Mouse (Mus musculus) megakaryocyte-erythroid progenitor cell, adult 5-6 weeks (primary cell): ENCODE measurements around the gene Fam207a. TPM values are rescaled to one million over a fixed set of nuclear protein-coding genes. Genes with fewer than 3 reads are reported as not detected.
A peak's percentile ranks its signal among the peaks of the same experiment; 100 is the strongest.

Experiments
- ATAC-seq: replicated peaks from 2 replicates; pipeline ENCODE4 v1.8.0; 2016; ENCODE audit warnings: mild to moderate bottlenecking, inconsistent platforms; ENCODE audit not compliant: severe bottlenecking, poor library complexity, low FRiP score, low TSS enrichment
- total RNA-seq, 2 experiments: library from RNA; stranded (forward) in 1 of 2; stranded (reverse) in 1 of 2; fragments of 200-1000, 215-1000 nt in 1 of 2; fragments of >200 nt in 1 of 2; fragmentation: Nextera tagmentation in 1 of 2; gene quantifications; 2 replicates each; pipeline ENCODE4 v1.2.3; 2014 to 2017

Fam207a gene
- total RNA-seq, 2 experiments from 2014 or later = 19.8 to 28.5 TPM

DNA sequence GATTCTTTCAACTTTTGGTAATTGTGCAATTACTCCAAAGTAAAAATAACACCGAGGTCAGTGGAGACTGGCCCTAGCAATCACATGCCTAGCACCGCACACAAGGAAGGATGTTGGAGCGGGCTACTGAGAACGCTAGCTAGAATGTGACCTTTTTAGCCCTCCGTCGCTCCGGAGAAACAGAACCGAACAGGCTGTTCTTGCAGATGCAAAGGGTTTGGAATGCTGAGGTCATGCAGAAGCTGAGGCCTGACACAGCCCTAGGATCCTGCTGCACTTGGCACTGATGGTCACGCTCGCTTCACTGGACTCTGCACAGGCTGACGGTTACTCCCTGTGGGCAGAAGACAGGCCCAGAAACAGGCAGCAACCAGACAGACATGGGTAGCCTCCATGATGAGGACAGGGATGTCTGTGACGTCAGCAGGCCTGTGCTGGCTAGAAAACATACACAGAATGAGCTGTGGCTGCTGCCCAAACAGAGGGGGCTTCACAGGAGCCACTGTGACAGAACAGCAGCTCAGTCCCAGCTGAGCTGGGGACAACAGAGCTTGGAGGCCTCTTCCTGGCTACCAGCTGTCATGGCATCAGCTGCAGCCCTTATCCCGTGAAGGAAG is 8.5 kb downstream of the Fam207a start:
- ATAC-seq = no peak

DNA sequence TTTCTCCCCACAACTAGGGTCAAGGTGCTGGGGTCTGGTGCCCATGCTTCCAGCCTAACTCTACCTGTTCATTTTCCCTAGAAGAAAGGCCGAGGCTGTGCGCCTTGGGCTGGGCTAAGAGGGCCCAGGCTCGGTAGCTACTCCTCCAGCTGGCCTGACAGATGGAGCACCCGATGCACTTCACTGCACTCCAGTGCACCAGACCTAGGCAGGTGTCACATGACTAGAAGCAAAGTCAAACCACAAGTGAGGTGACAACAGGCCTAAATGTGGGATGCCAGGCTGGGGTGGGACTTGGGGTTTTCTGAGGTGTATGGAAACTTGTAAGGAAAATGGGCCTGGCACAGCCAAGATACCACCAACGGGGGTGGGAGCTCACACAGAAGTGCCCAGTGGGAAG is 9.1 kb downstream of the Fam207a start:
- ATAC-seq = no peak

- no peak for ATAC-seq
These were observed 11.4 kb downstream of the Fam207a start for GRCm38 (mm10) chr10:77504143-77504542.

- no peak for ATAC-seq
These were observed 12.3 kb downstream of the Fam207a start for GRCm38 (mm10) chr10:77502967-77503922.

DNA sequence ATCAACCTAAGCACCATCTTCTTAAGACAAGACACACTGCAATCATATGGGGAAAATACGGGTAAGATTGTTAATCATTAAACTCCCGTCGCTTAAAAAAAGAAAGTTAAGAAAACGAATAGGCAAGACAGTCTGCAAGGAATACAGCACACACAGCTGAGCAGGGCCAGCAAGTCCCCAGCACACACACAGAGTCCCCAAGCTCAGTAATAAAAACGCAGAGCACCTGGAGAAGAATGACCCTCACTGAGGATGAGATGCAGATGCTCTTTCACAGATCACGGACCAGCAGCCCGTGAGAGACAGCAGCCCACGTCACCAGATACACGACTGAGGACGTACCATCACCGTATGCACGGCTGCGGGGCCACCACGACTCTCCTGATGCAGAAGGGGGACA is 14.9 kb downstream of the Fam207a start:
- no peak for ATAC-seq

DNA sequence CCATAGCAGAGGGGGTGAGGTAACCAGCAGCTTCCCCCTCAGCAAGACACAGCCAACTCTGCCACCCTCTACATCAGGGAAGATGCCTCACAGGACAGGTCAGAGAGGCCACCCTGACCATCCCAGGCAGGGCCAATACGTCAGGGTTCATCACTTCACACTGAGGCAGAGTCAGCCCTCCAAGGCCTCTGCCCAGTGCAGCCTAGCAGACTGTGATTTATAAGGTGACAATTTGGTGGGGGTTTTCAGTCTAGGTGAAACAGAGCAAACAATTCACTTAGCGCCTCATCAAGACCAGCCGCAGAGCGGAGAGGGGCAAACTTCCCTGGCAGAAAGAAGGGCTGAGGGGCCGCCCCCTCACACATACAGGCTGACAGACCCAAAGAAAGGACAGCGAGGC is 17.3 kb downstream of the Fam207a start:
- no peak for ATAC-seq

- ATAC-seq = no peak
These were observed 18.4 kb downstream of the Fam207a start for GRCm38 (mm10) chr10:77497185-77497584.

- ATAC-seq = no peak
These were observed 22.7 kb downstream of the Fam207a start for GRCm38 (mm10) chr10:77492885-77493284.

DNA sequence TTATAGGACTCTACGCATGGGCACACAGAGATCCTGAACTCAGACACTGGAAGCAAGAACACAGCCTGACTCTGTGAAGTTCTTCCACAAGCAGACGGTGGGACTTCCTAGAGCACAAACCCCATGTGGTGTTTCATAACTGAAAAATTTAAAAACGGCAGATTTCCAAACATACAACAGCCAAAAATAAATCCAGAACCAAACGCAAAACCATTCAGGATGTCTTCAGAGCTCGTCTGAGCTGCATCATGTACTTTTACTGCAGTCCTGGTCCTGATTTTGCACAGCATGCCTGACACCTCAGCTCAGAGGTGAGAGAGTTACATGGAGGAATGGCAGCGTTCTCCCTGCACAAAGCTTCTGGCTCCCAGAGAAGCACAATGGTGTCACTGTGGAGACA is 24.0 kb downstream of the Fam207a start:
- no peak for ATAC-seq

GRCm38 (mm10) chr10:77488168-77488567 is 27.4 kb downstream of the Fam207a start:
- ATAC-seq = no peak

- no peak for ATAC-seq
These were observed 29.8 kb downstream of the Fam207a start for GRCm38 (mm10) chr10:77485786-77486185.

DNA sequence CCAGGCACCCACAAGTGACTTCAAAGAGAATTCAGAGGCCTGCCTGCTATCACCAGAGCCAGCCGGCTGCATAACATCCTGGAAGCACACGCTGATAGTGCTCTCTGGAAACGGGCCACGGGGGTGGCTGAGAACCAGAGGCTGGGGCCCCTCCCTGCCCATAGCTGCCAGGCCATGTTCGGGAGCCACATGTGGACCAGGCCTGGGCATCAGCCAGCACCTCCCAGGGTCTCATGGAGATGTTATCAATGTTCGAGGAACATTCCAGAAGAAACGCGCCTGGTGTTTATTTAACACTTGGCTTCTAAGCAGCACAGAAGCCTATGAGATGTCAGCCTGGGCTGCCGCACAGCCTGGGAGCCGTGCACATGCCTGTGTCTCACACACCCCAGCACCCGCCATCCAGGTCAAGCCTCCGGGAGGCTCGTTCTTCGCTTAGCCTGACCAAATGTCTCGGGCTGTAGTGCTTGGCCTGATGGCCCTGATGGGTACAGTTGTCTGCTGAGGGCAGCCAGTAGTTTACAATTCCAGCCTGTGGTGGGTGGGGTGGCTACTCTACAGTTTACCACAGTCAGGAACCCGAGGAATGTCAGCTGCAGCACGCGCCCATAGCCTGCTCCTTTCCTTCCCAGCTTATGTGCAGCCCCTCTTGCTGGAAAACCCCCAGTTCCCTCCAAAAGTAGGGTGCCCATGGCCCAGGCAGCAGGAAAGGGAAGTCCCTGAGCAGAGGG is 31.2 kb downstream of the Fam207a start:
- peak; percentile 86 for ATAC-seq

- ATAC-seq = no peak
These were observed 33.8 kb downstream of the Fam207a start for GRCm38 (mm10) chr10:77481814-77482213.

- no peak for ATAC-seq
These were observed 35.6 kb downstream of the Fam207a start for GRCm38 (mm10) chr10:77479972-77480371.

DNA sequence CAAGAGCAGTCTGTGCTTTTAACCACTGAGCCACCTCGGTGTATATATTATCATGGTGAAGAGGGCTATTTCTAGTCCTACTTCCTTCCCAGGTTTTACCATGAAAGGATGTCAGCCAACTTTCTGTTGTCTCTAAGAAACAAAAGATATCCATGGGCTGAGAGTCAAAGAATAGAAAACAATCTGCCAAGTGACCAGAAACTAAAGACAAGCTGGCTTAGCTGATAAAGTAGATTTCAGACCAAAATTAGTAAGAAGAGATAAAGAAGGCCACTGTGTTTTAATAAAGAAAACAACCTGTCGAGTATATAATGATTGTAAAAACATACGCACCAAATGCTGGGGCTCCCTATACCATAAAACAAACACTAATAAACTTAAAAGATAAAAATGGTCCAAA is 38.7 kb downstream of the Fam207a start:
- no peak for ATAC-seq

GRCm38 (mm10) chr10:77472188-77472587 is 43.4 kb downstream of the Fam207a start:
- no peak for ATAC-seq

DNA sequence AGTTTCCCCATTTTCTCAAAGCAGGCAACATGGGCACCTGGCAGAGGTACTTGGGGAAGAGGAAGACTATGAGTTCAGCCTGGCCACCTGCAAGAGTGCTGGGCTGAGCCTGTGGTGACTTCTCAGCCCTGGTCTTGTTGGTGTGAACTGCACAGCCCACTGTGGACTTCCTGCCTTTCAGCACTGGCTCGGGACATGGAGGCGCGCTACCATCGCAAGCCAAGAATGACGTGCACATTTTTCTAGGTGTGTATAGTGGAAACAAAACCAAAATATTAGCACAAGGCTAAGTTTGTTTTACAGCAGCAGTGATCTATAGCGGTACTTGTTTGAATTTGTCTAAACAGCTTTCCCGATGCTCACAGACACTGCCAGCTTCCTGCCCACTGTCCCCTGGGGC is 44.1 kb downstream of the Fam207a start:
- ATAC-seq = no peak

DNA sequence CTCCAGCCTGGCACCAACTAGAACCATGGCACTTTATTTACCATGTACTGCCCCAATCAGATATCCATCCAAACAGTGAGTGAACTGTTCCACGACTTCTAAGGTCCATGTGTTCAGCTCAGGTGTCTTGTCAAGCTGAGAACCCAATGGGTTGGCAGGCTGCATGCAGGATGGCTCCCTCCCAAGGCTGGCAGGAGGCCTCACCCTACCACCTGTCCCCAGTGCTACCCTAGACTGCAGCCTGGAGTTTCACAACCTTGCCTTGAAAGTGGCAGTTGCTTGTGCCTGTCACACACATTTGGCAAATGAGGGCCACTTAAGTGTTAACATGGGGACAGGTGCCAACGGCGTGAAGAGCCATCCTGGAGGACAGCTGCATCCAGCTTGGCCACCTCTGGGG is 44.8 kb downstream of the Fam207a start:
- no peak for ATAC-seq

- no peak for ATAC-seq
These were observed 46.9 kb downstream of the Fam207a start for GRCm38 (mm10) chr10:77468675-77469074.

- ATAC-seq = no peak
These were observed 48.2 kb downstream of the Fam207a start for GRCm38 (mm10) chr10:77467407-77467806.
